Mouse (Mus musculus): ENCODE data around the gene Ttll9. TPM values are rescaled to one million over a fixed set of nuclear protein-coding genes. Genes with fewer than 3 reads are reported as not detected.

The Ttll9 gene
- polyA plus RNA-seq, 1 experiment from 2014 or later: 1.2 TPM

DNA sequence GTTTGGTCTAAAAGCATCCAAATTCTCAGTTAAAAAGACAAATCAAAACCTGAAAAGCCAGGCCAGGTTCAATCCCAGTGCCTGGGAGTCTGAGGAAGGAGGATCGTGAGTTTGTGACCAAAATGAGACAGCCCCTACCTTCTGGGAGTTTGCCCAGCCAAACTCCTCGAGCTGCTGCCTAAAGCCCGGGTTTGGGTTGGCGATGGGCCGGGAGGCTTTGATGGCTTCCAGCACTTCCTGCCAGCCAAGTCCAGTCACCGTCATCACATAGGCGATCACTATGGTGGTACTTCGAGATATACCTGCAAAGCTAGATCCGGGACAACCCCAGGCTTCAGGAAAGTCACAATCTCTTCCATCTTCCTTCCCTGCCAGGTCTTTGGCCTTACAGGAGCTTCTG lies 18.3 kb upstream of the Ttll9 start:
- ATAC-seq (ENCODE audit: low FRiP score): no peak
- WGBS: 65% methylated on average over 9 of the region's 9 CpGs
- no peaks in the 10 kb centered on the region for H3K9me3 ChIP-seq
- H3K9ac ChIP-seq: no peak overlapping the region
- no peak overlapping the region for H3K27ac ChIP-seq
- H3K4me2 ChIP-seq: no peak overlapping the region
- H3K4me3 ChIP-seq (replicated peaks): no peak overlapping the region
- H3K27me3 ChIP-seq: peaks cover 90% of the 10 kb centered on the region
- H3K36me3 ChIP-seq (replicated peaks): no peaks in the 10 kb centered on the region
- H3K4me1 ChIP-seq: peaks cover 20% of the 10 kb centered on the region

DNA sequence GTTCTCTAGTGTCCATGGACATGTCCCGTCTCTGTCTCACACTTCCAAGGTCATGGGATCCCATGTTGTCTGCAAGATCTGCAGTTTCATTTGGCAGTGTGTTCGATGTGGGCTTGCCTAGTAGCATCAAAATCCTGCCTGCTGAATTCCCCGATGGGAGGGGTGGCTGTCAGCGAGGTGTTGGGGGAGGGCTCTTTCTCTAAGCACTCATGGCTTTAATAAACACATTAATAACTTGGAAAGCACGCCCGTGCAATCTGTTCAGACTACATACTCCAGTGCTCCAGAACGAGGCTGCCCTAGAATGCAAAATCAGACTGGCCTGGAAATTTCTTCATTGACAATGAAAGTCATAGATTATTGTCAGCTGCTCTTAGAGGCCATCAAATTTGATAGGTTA lies 15.2 kb upstream of the Ttll9 start:
- Histone ChIP-seq H3K27me3 (peaks cover 81% of the 10 kb centered on the region), H3K9ac (no peak overlapping the region)

GRCm38 (mm10) chr2:152948438-152949020 lies 13.8 kb upstream of the Ttll9 start:
- ATAC-seq (ENCODE audit: low FRiP score): no peak
- peaks cover 74% of the 10 kb centered on the region for H3K27me3 ChIP-seq
- WGBS: 87% methylated on average over 5 of the region's 5 CpGs
- no peak overlapping the region for H3K4me3 ChIP-seq (replicated peaks)
- no peaks in the 10 kb centered on the region for H3K9me3 ChIP-seq
- peaks cover 30% of the 10 kb centered on the region for H3K4me1 ChIP-seq
- no peak overlapping the region for H3K27ac ChIP-seq
- no peak overlapping the region for H3K9ac ChIP-seq
- H3K36me3 ChIP-seq (replicated peaks): no peaks in the 10 kb centered on the region
- H3K4me2 ChIP-seq: no peak overlapping the region

More for the DNA sequence above, 15.2 kb upstream of the Ttll9 start:
- Histone ChIP-seq H3K9me3 (no peaks in the 10 kb centered on the region), H3K4me3 (replicated peaks) (no peak overlapping the region), H3K4me2 (no peak overlapping the region), H3K36me3 (replicated peaks) (no peaks in the 10 kb centered on the region), H3K27ac (no peak overlapping the region), H3K4me1 (peaks cover 35% of the 10 kb centered on the region)
- 63% methylated on average over 7 of the region's 7 CpGs for WGBS
- ATAC-seq (ENCODE audit: low FRiP score): no peak

DNA sequence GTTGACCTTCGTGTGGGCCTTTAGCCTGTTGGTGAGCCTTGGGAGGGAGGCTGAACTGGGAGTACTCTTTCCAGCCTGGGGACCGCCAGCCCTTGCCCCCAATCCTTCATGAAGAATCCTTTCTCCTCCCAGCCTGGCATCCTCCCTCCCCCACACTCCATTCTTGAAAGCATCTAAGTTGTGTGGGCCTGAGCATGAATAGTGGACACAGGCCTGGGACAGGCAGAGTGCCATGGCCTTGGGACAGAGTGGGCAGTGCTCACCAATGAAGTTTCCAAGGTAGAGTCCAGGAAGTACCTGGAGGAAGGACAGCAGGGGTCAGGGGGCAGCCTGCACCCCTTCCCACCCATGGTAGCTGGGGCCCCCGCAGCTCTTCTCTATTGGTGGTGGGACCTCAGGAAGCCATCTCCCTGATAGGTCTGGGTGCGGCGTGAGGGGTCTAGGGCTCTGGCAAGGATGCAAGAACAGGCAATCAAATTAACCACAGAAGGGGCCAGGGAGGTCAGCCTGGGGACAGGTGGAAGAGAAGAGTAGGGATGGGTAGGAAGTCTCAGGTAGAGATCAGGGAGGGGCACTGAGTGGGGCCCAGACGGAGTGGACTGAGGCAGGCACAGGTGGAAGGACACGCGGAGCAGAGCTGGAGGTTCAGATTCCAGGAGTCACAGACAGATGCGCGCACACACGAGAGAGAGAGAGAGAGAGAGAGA lies 11.8 kb upstream of the Ttll9 start:
- Histone ChIP-seq H3K4me2 (peak overlapping the region; percentile 99), H3K4me1 (peaks cover 26% of the 10 kb centered on the region), H3K4me3 (replicated peaks) (peak overlapping the region; percentile 76), H3K36me3 (replicated peaks) (no peaks in the 10 kb centered on the region), H3K27me3 (peaks cover 55% of the 10 kb centered on the region), H3K9ac (peak overlapping the region; percentile 82; the same call in 1 of the 2 replicates), H3K9me3 (no peaks in the 10 kb centered on the region), H3K27ac (no peak overlapping the region)
- no peak; the same call in 1 of the 2 replicates for ATAC-seq (ENCODE audit: low FRiP score)
- 34% methylated on average over 11 of the region's 11 CpGs for WGBS

GRCm38 (mm10) chr2:152951065-152951849 lies 11.0 kb upstream of the Ttll9 start, which contains the start of gene Dusp15:
Gene Dusp15 (minus strand): TSS chr2:152951698.
- peak within 1 kb of the TSS; percentile 82 for H3K9ac ChIP-seq
- peak; percentile 81 for ATAC-seq (ENCODE audit: low FRiP score)
- H3K4me2 ChIP-seq: peak within 1 kb of the TSS; percentile 99
- H3K4me3 ChIP-seq (replicated peaks): peak within 1 kb of the TSS; percentile 76
- peaks cover 54% of the 10 kb centered on the region for H3K27me3 ChIP-seq
- H3K27ac ChIP-seq: 0 out of 2 replicates have a peak within 1 kb of the TSS, but pooled peaks have one; percentile 25
- no peaks in the 10 kb centered on the region for H3K36me3 ChIP-seq (replicated peaks)
- WGBS: 1% methylated on average over 49 of the region's 54 CpGs
- H3K4me1 ChIP-seq: peaks cover 26% of the 10 kb centered on the region
- no peaks in the 10 kb centered on the region for H3K9me3 ChIP-seq

- peak overlapping the region; percentile 76 for H3K4me3 ChIP-seq (replicated peaks)
- H3K4me1 ChIP-seq: peaks cover 22% of the 10 kb centered on the region
- no peaks in the 10 kb centered on the region for H3K36me3 ChIP-seq (replicated peaks)
- no peaks in the 10 kb centered on the region for H3K9me3 ChIP-seq
- H3K4me2 ChIP-seq: peak overlapping the region; percentile 99
- 17% methylated on average over 13 of the region's 13 CpGs for WGBS
- ATAC-seq (ENCODE audit: low FRiP score): peak; percentile 49
- peak overlapping the region; percentile 82 for H3K9ac ChIP-seq
- 0 out of 2 replicates have a peak overlapping the region, but pooled peaks have one; percentile 25 for H3K27ac ChIP-seq
- H3K27me3 ChIP-seq: peaks cover 59% of the 10 kb centered on the region
Observed at GRCm38 (mm10) chr2:152951850-152952720, 10.2 kb upstream of the Ttll9 start.

- Histone ChIP-seq H3K4me2 (no peak overlapping the region), H3K4me3 (replicated peaks) (no peak overlapping the region), H3K27me3 (peaks cover 28% of the 10 kb centered on the region), H3K4me1 (peaks cover 9% of the 10 kb centered on the region; the same call in 1 of the 2 replicates), H3K9ac (no peak overlapping the region), H3K36me3 (replicated peaks) (no peaks in the 10 kb centered on the region), H3K27ac (no peak overlapping the region), H3K9me3 (no peaks in the 10 kb centered on the region)
- ATAC-seq (ENCODE audit: low FRiP score): no peak
- 78% methylated on average over 3 of the region's 3 CpGs for WGBS
Observed at GRCm38 (mm10) chr2:152958116-152958515, 4.2 kb upstream of the Ttll9 start.

GRCm38 (mm10) chr2:152965555-152965954 lies 3.3 kb downstream of the Ttll9 start:
- no peak for ATAC-seq (ENCODE audit: low FRiP score)
- WGBS: 75% methylated on average over 4 of the region's 4 CpGs
- no peaks in the 10 kb centered on the region for H3K36me3 ChIP-seq (replicated peaks)
- H3K4me1 ChIP-seq: peaks cover 9% of the 10 kb centered on the region; the same call in 1 of the 2 replicates
- H3K4me2 ChIP-seq: no peak overlapping the region
- no peak overlapping the region for H3K27ac ChIP-seq
- H3K9ac ChIP-seq: no peak overlapping the region
- H3K4me3 ChIP-seq (replicated peaks): no peak overlapping the region
- no peaks in the 10 kb centered on the region for H3K9me3 ChIP-seq
- peaks cover 7% of the 10 kb centered on the region for H3K27me3 ChIP-seq

- Histone ChIP-seq H3K36me3 (replicated peaks) (no peaks in the 10 kb centered on the region), H3K27me3 (no peaks in the 10 kb centered on the region; the same call in 1 of the 2 replicates), H3K9me3 (no peaks in the 10 kb centered on the region), H3K4me3 (replicated peaks) (no peak overlapping the region), H3K27ac (no peak overlapping the region), H3K9ac (no peak overlapping the region), H3K4me2 (no peak overlapping the region), H3K4me1 (no peaks in the 10 kb centered on the region)
- WGBS: 46% methylated on average over 3 of the region's 3 CpGs
- ATAC-seq (ENCODE audit: low FRiP score): no peak
Observed at GRCm38 (mm10) chr2:152976991-152977390, 14.7 kb downstream of the Ttll9 start.

GRCm38 (mm10) chr2:152985582-152985981 lies 23.3 kb downstream of the Ttll9 start:
- Histone ChIP-seq H3K27ac (no peak overlapping the region), H3K36me3 (replicated peaks) (no peaks in the 10 kb centered on the region), H3K9ac (no peak overlapping the region), H3K4me1 (peaks cover 7% of the 10 kb centered on the region), H3K9me3 (no peaks in the 10 kb centered on the region), H3K27me3 (no peaks in the 10 kb centered on the region; the same call in 1 of the 2 replicates), H3K4me3 (replicated peaks) (no peak overlapping the region), H3K4me2 (no peak overlapping the region)
- peak; percentile 57; the same call in 1 of the 2 replicates for ATAC-seq (ENCODE audit: low FRiP score)
- 27% methylated on average over 1 of the region's 1 CpGs for whole genome bisulfite sequencing

- 91% methylated on average over 9 of the region's 9 CpGs for WGBS
Observed at GRCm38 (mm10) chr2:152991529-152991928, 29.2 kb downstream of the Ttll9 start.

More at GRCm38 (mm10) chr2:152991529-152991928, 29.2 kb downstream of the Ttll9 start:
- no peak overlapping the region for H3K27ac ChIP-seq
- H3K9me3 ChIP-seq: no peaks in the 10 kb centered on the region
- no peak overlapping the region for H3K4me3 ChIP-seq (replicated peaks)
- H3K4me2 ChIP-seq: no peak overlapping the region
- H3K36me3 ChIP-seq (replicated peaks): no peaks in the 10 kb centered on the region
- H3K9ac ChIP-seq: no peak overlapping the region
- no peaks in the 10 kb centered on the region for H3K27me3 ChIP-seq
- H3K4me1 ChIP-seq: no peaks in the 10 kb centered on the region
- ATAC-seq (ENCODE audit: low FRiP score): no peak

Measured in forebrain, embryonic 12.5 days (tissue).